Mouse (Mus musculus): Measurements from ENCODE around the gene Adam1a. TPM values are rescaled to one million over a fixed set of nuclear protein-coding genes. Genes with fewer than 3 reads are reported as not detected.

Gene Adam1a
- polyA plus RNA-seq, 1 experiment from 2014 or later: 0.91 TPM

DNA sequence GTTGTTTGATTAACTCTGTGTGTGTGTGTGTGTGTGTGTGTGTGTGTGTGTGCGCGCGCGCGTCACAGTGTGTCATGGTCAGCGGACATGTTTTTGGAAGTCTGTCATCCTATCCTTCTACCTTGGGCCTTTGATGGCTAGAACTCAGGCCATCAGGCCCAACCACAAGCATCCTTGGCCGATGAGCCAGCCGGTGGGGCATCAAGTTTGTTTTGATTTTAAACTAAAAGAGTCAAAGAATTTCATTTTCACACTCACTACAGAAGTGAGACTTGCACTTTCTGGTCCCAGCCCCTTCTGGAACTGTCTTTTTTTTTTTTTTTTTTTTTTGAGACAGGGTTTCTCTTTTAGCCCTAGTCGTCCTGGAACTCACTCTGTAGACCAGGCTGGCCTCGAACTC is 39.7 kb upstream of the Adam1a start:
- Histone ChIP-seq H3K27me3 (no peaks in the 10 kb centered on the region), H3K9ac (no peak overlapping the region), H3K4me3 (no peak overlapping the region), H3K9me3 (replicated peaks) (no peaks in the 10 kb centered on the region), H3K4me1 (replicated peaks) (peaks cover 23% of the 10 kb centered on the region), H3K36me3 (0 out of 2 replicates have a peak, but pooled peaks cover 5% of the 10 kb centered on the region), H3K27ac (no peak overlapping the region), H3K4me2 (no peak overlapping the region)
- ATAC-seq (replicated peaks; ENCODE audit: insufficient number of reproducible peaks, insufficient read depth, low FRiP score, low read depth): no peak
- 93% methylated on average over 10 of the region's 10 CpGs for WGBS

GRCm38 (mm10) chr5:121583765-121584501 is 38.7 kb upstream of the Adam1a start:
- Histone ChIP-seq H3K4me1 (replicated peaks) (peaks cover 23% of the 10 kb centered on the region), H3K9ac (no peak overlapping the region), H3K36me3 (peaks cover 15% of the 10 kb centered on the region; the same call in 1 of the 2 replicates), H3K4me2 (no peak overlapping the region; the same call in 1 of the 2 replicates), H3K27ac (peak overlapping the region; percentile 41; the same call in 1 of the 2 replicates), H3K27me3 (no peaks in the 10 kb centered on the region), H3K9me3 (replicated peaks) (no peaks in the 10 kb centered on the region), H3K4me3 (no peak overlapping the region)
- peak; percentile 83 for ATAC-seq (replicated peaks; ENCODE audit: insufficient number of reproducible peaks, insufficient read depth, low FRiP score, low read depth)
- WGBS: 46% methylated on average over 12 of the region's 12 CpGs

- H3K4me3 ChIP-seq: no peak overlapping the region
- H3K4me2 ChIP-seq: no peak overlapping the region
- H3K27me3 ChIP-seq: no peaks in the 10 kb centered on the region
- no peaks in the 10 kb centered on the region for H3K9me3 ChIP-seq (replicated peaks)
- WGBS: 89% methylated on average over 8 of the region's 8 CpGs
- no peak for ATAC-seq (replicated peaks; ENCODE audit: insufficient number of reproducible peaks, insufficient read depth, low FRiP score, low read depth)
- no peak overlapping the region for H3K9ac ChIP-seq
- peaks cover 16% of the 10 kb centered on the region; the same call in 1 of the 2 replicates for H3K36me3 ChIP-seq
- H3K4me1 ChIP-seq (replicated peaks): peaks cover 24% of the 10 kb centered on the region
- H3K27ac ChIP-seq: no peak overlapping the region
These were observed 36.7 kb upstream of the Adam1a start for GRCm38 (mm10) chr5:121581945-121582344.

- no peak for ATAC-seq (replicated peaks; ENCODE audit: insufficient number of reproducible peaks, insufficient read depth, low FRiP score, low read depth)
- no peak overlapping the region for H3K27ac ChIP-seq
- H3K9ac ChIP-seq: no peak overlapping the region
- H3K4me1 ChIP-seq (replicated peaks): 0 out of 2 replicates have a peak, but pooled peaks cover 6% of the 10 kb centered on the region
- no peak overlapping the region for H3K4me3 ChIP-seq
- 75% methylated on average over 11 of the region's 11 CpGs for WGBS
- H3K27me3 ChIP-seq: no peaks in the 10 kb centered on the region
- no peaks in the 10 kb centered on the region for H3K9me3 ChIP-seq (replicated peaks)
- peaks cover 16% of the 10 kb centered on the region; the same call in 1 of the 2 replicates for H3K36me3 ChIP-seq
- no peak overlapping the region for H3K4me2 ChIP-seq
These were observed 31.7 kb upstream of the Adam1a start for GRCm38 (mm10) chr5:121576927-121577488.

DNA sequence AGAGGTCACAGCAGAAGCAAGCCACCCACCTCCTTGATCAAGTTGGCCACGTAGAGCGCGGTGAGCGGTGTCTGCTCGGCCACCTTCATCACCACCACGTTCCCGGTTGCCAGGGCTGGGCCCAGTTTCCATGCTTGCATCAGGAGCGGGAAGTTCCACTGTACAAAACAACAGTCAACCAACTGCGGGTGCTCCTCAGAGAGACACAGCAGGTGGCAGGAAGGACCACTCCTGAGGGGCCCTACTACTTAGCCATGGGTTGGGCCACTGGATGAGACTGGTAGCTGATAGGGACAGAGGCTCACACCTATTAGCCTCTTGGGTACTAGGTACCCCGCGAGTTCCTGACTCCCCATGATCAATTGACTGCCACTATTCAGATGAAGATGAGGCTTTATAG is 30.6 kb upstream of the Adam1a start:
- H3K27me3 ChIP-seq: no peaks in the 10 kb centered on the region
- 95% methylated on average over 11 of the region's 11 CpGs for WGBS
- peaks cover 14% of the 10 kb centered on the region; the same call in 1 of the 2 replicates for H3K36me3 ChIP-seq
- ATAC-seq (replicated peaks; ENCODE audit: insufficient number of reproducible peaks, insufficient read depth, low FRiP score, low read depth): no peak
- no peak overlapping the region for H3K4me2 ChIP-seq
- no peaks in the 10 kb centered on the region for H3K9me3 ChIP-seq (replicated peaks)
- H3K27ac ChIP-seq: no peak overlapping the region
- H3K4me3 ChIP-seq: no peak overlapping the region
- H3K4me1 ChIP-seq (replicated peaks): peaks cover 7% of the 10 kb centered on the region
- H3K9ac ChIP-seq: no peak overlapping the region

- no peak for ATAC-seq (replicated peaks; ENCODE audit: insufficient number of reproducible peaks, insufficient read depth, low FRiP score, low read depth)
- H3K36me3 ChIP-seq: peaks cover 3% of the 10 kb centered on the region; the same call in 1 of the 2 replicates
- H3K9me3 ChIP-seq (replicated peaks): no peaks in the 10 kb centered on the region
- no peak overlapping the region for H3K4me2 ChIP-seq
- H3K27ac ChIP-seq: no peak overlapping the region
- H3K27me3 ChIP-seq: no peaks in the 10 kb centered on the region
- no peak overlapping the region for H3K4me3 ChIP-seq
- WGBS: 87% methylated on average over 13 of the region's 13 CpGs
- H3K4me1 ChIP-seq (replicated peaks): peaks cover 7% of the 10 kb centered on the region
- no peak overlapping the region for H3K9ac ChIP-seq
These were observed 28.9 kb upstream of the Adam1a start for GRCm38 (mm10) chr5:121574145-121574544.

- H3K9ac ChIP-seq: no peak overlapping the region
- no peak overlapping the region for H3K27ac ChIP-seq
- H3K9me3 ChIP-seq (replicated peaks): no peaks in the 10 kb centered on the region
- H3K4me2 ChIP-seq: no peak overlapping the region
- no peak overlapping the region for H3K4me3 ChIP-seq
- peaks cover 4% of the 10 kb centered on the region for H3K4me1 ChIP-seq (replicated peaks)
- no peaks in the 10 kb centered on the region for H3K36me3 ChIP-seq
- ATAC-seq (replicated peaks; ENCODE audit: insufficient number of reproducible peaks, insufficient read depth, low FRiP score, low read depth): no peak
- H3K27me3 ChIP-seq: no peaks in the 10 kb centered on the region
- WGBS: 41% methylated on average over 1 of the region's 1 CpGs
These were observed 25.5 kb upstream of the Adam1a start for GRCm38 (mm10) chr5:121570787-121571186.

- WGBS: 70% methylated on average over 9 of the region's 9 CpGs
- H3K27me3 ChIP-seq: no peaks in the 10 kb centered on the region
- H3K27ac ChIP-seq: no peak overlapping the region
- H3K4me1 ChIP-seq (replicated peaks): peaks cover 4% of the 10 kb centered on the region
- no peaks in the 10 kb centered on the region for H3K36me3 ChIP-seq
- no peak overlapping the region for H3K4me2 ChIP-seq
- no peak overlapping the region for H3K4me3 ChIP-seq
- no peak overlapping the region for H3K9ac ChIP-seq
- ATAC-seq (replicated peaks; ENCODE audit: insufficient number of reproducible peaks, insufficient read depth, low FRiP score, low read depth): no peak
- no peaks in the 10 kb centered on the region for H3K9me3 ChIP-seq (replicated peaks)
These were observed 24.7 kb upstream of the Adam1a start for GRCm38 (mm10) chr5:121569881-121570420.

GRCm38 (mm10) chr5:121566035-121566681 is 20.9 kb upstream of the Adam1a start:
- 86% methylated on average over 16 of the region's 16 CpGs for WGBS
- Histone ChIP-seq H3K27ac (no peak overlapping the region), H3K27me3 (no peaks in the 10 kb centered on the region), H3K9ac (no peak overlapping the region), H3K36me3 (no peaks in the 10 kb centered on the region), H3K9me3 (replicated peaks) (no peaks in the 10 kb centered on the region), H3K4me3 (no peak overlapping the region), H3K4me2 (no peak overlapping the region), H3K4me1 (replicated peaks) (peaks cover 4% of the 10 kb centered on the region)
- ATAC-seq (replicated peaks; ENCODE audit: insufficient number of reproducible peaks, insufficient read depth, low FRiP score, low read depth): no peak

- H3K27me3 ChIP-seq: no peaks in the 10 kb centered on the region
These were observed 19.2 kb upstream of the Adam1a start for GRCm38 (mm10) chr5:121564468-121564895.

DNA sequence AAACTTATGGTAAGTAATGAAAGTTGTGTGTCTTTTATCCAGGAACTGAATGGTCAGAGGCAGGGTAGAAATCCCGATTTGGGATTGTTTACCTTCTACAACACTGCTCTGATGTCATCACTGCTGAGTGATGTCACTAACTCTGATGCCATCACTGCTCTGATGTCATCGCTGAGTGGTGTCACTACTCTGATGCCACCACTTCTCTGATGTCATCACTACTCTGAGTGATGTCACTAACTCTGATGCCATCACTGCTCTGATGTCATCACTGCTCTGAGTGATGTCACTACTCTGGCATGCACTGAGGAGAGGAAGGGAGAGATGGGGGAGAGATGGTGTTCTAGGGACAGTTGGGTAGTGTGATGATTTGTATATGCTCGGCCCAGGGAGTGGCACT is 17.2 kb upstream of the Adam1a start:
- Histone ChIP-seq H3K27me3 (no peaks in the 10 kb centered on the region), H3K27ac (no peak overlapping the region), H3K9me3 (replicated peaks) (no peaks in the 10 kb centered on the region), H3K4me1 (replicated peaks) (0 out of 2 replicates have a peak, but pooled peaks cover 5% of the 10 kb centered on the region), H3K9ac (no peak overlapping the region), H3K4me2 (no peak overlapping the region), H3K4me3 (no peak overlapping the region), H3K36me3 (no peaks in the 10 kb centered on the region)
- 78% methylated on average over 3 of the region's 3 CpGs for WGBS
- no peak for ATAC-seq (replicated peaks; ENCODE audit: insufficient number of reproducible peaks, insufficient read depth, low FRiP score, low read depth)

More at GRCm38 (mm10) chr5:121564468-121564895, 19.2 kb upstream of the Adam1a start:
- Histone ChIP-seq H3K4me1 (replicated peaks) (0 out of 2 replicates have a peak, but pooled peaks cover 2% of the 10 kb centered on the region), H3K36me3 (no peaks in the 10 kb centered on the region), H3K9me3 (replicated peaks) (no peaks in the 10 kb centered on the region), H3K4me2 (peak overlapping the region; percentile 50), H3K27ac (no peak overlapping the region), H3K9ac (0 out of 2 replicates have a peak overlapping the region, but pooled peaks have one; percentile 26), H3K4me3 (no peak overlapping the region)
- ATAC-seq (replicated peaks; ENCODE audit: insufficient number of reproducible peaks, insufficient read depth, low FRiP score, low read depth): no peak
- 13% methylated on average over 11 of the region's 11 CpGs for WGBS

Data from heart, embryonic 15.5 days (tissue).